Mouse (Mus musculus): Measurements from ENCODE around the gene Ilk. TPM values are rescaled to one million over a fixed set of nuclear protein-coding genes. Genes with fewer than 3 reads are reported as not detected.
"Not testable (repeated sequence)": the region's sequence is repeated elsewhere in the genome, so short reads cannot be mapped to it uniquely, and the experiment has no call there.

Gene Ilk
- polyA plus RNA-seq, 1 experiment from 2014 or later: 156 TPM

GRCm38 (mm10) chr7:105737648-105738047 is 1.3 kb downstream of the Ilk start:
- H3K4me3 ChIP-seq (ENCODE audit: inconsistent target): peak overlapping the region; percentile 99
- 56% methylated on average over 3 of the region's 3 CpGs for WGBS (ENCODE audit: missing documents)
- H3K79me2 ChIP-seq (ENCODE audit: inconsistent target): peaks cover 59% of the 10 kb centered on the region
- peak overlapping the region; percentile 90 for H3K27ac ChIP-seq
- peaks cover 42% of the 10 kb centered on the region for H3K36me3 ChIP-seq (ENCODE audit: inconsistent target)

- H3K27ac ChIP-seq: peak overlapping the region; percentile 90
- WGBS (ENCODE audit: missing documents): 48% methylated on average over 2 of the region's 2 CpGs
- peaks cover 35% of the 10 kb centered on the region for H3K36me3 ChIP-seq (ENCODE audit: inconsistent target)
- peaks cover 65% of the 10 kb centered on the region for H3K79me2 ChIP-seq (ENCODE audit: inconsistent target)
- H3K4me3 ChIP-seq (ENCODE audit: inconsistent target): peak overlapping the region; percentile 99; the same call in 1 of the 2 replicates
Observed at GRCm38 (mm10) chr7:105738286-105738685, 1.9 kb downstream of the Ilk start.

- peak overlapping the region; percentile 90 for H3K27ac ChIP-seq
- H3K36me3 ChIP-seq (ENCODE audit: inconsistent target): peaks cover 29% of the 10 kb centered on the region
- H3K4me3 ChIP-seq (ENCODE audit: inconsistent target): peak overlapping the region; percentile 99; the same call in 1 of the 2 replicates
- H3K79me2 ChIP-seq (ENCODE audit: inconsistent target): peaks cover 70% of the 10 kb centered on the region
- 7% methylated on average over 3 of the region's 3 CpGs for WGBS (ENCODE audit: missing documents)
Observed at GRCm38 (mm10) chr7:105738948-105739347, 2.6 kb downstream of the Ilk start.

GRCm38 (mm10) chr7:105740089-105740795 is 3.9 kb downstream of the Ilk start:
- peaks cover 24% of the 10 kb centered on the region for H3K36me3 ChIP-seq (ENCODE audit: inconsistent target)
- H3K79me2 ChIP-seq (ENCODE audit: inconsistent target): peaks cover 70% of the 10 kb centered on the region
- H3K27ac ChIP-seq: no peak overlapping the region
- no peak overlapping the region for H3K4me3 ChIP-seq (ENCODE audit: inconsistent target)
- WGBS (ENCODE audit: missing documents): 92% methylated on average over 13 of the region's 13 CpGs

- WGBS (ENCODE audit: missing documents): 93% methylated on average over 6 of the region's 6 CpGs
- Histone ChIP-seq H3K36me3 (ENCODE audit: inconsistent target) (peaks cover 24% of the 10 kb centered on the region), H3K4me3 (ENCODE audit: inconsistent target) (no peak overlapping the region), H3K27ac (no peak overlapping the region), H3K79me2 (ENCODE audit: inconsistent target) (peaks cover 65% of the 10 kb centered on the region)
Observed at GRCm38 (mm10) chr7:105740851-105741250, 4.5 kb downstream of the Ilk start.

- WGBS (ENCODE audit: missing documents): 93% methylated on average over 9 of the region's 9 CpGs
- Histone ChIP-seq H3K4me3 (ENCODE audit: inconsistent target) (no peak overlapping the region), H3K27ac (no peak overlapping the region), H3K36me3 (ENCODE audit: inconsistent target) (peaks cover 30% of the 10 kb centered on the region), H3K79me2 (ENCODE audit: inconsistent target) (peaks cover 58% of the 10 kb centered on the region)
Observed at GRCm38 (mm10) chr7:105741978-105742377, 5.6 kb downstream of the Ilk start.

- H3K79me2 ChIP-seq (ENCODE audit: inconsistent target): peaks cover 51% of the 10 kb centered on the region
- H3K27ac ChIP-seq; H3K4me3 ChIP-seq (ENCODE audit: inconsistent target): not testable (repeated sequence)
- H3K36me3 ChIP-seq (ENCODE audit: inconsistent target): peaks cover 37% of the 10 kb centered on the region
- WGBS (ENCODE audit: missing documents): 93% methylated on average over 6 of the region's 7 CpGs
Observed at GRCm38 (mm10) chr7:105742539-105743215, 6.3 kb downstream of the Ilk start.

- Histone ChIP-seq H3K4me3 (ENCODE audit: inconsistent target) (peak overlapping the region; percentile 63), H3K79me2 (ENCODE audit: inconsistent target) (peaks cover 44% of the 10 kb centered on the region), H3K36me3 (ENCODE audit: inconsistent target) (peaks cover 44% of the 10 kb centered on the region), H3K27ac (peak overlapping the region; percentile 25; the same call in 1 of the 2 replicates)
- 36% methylated on average over 19 of the region's 20 CpGs for WGBS (ENCODE audit: missing documents)
Observed at GRCm38 (mm10) chr7:105743246-105743925, 7.0 kb downstream of the Ilk start.

GRCm38 (mm10) chr7:105743926-105744590 is 7.7 kb downstream of the Ilk start, which contains the start of gene Taf10:
TSS of gene Taf10 (minus strand) at chr7:105744361.
- under 1% methylated on average over 49 of the region's 67 CpGs for WGBS (ENCODE audit: missing documents)
- Histone ChIP-seq H3K36me3 (ENCODE audit: inconsistent target) (peaks cover 51% of the 10 kb centered on the region), H3K79me2 (ENCODE audit: inconsistent target) (peaks cover 37% of the 10 kb centered on the region), H3K4me3 (ENCODE audit: inconsistent target) (peak within 1 kb of the TSS; percentile 63), H3K27ac (peak within 1 kb of the TSS; percentile 38)

GRCm38 (mm10) chr7:105747776-105748175 is 11.4 kb downstream of the Ilk start:
- 97% methylated on average over 2 of the region's 2 CpGs for WGBS (ENCODE audit: missing documents)
- Histone ChIP-seq H3K4me3 (ENCODE audit: inconsistent target) (no peak overlapping the region), H3K79me2 (ENCODE audit: inconsistent target) (peaks cover 38% of the 10 kb centered on the region), H3K27ac (no peak overlapping the region), H3K36me3 (ENCODE audit: inconsistent target) (peaks cover 37% of the 10 kb centered on the region; the same call in 1 of the 2 replicates)

GRCm38 (mm10) chr7:105751491-105752433 is 15.4 kb downstream of the Ilk start, which contains the start of gene Tpp1:
TSS of gene Tpp1 (minus strand) at chr7:105752235.
- 22% methylated on average over 20 of the region's 20 CpGs for WGBS (ENCODE audit: missing documents)
- Histone ChIP-seq H3K4me3 (ENCODE audit: inconsistent target) (peak within 1 kb of the TSS; percentile 98), H3K79me2 (ENCODE audit: inconsistent target) (peaks cover 27% of the 10 kb centered on the region), H3K36me3 (ENCODE audit: inconsistent target) (peaks cover 34% of the 10 kb centered on the region; the same call in 1 of the 2 replicates), H3K27ac (peak within 1 kb of the TSS; percentile 96)

- 96% methylated on average over 2 of the region's 2 CpGs for WGBS (ENCODE audit: missing documents)
Observed at GRCm38 (mm10) chr7:105752716-105753115, 16.3 kb downstream of the Ilk start.

GRCm38 (mm10) chr7:105753281-105753680 is 16.9 kb downstream of the Ilk start:
- Histone ChIP-seq H3K4me3 (ENCODE audit: inconsistent target) (no peak overlapping the region), H3K27ac (no peak overlapping the region), H3K36me3 (ENCODE audit: inconsistent target) (peaks cover 19% of the 10 kb centered on the region; the same call in 1 of the 2 replicates), H3K79me2 (ENCODE audit: inconsistent target) (peaks cover 27% of the 10 kb centered on the region)
- 93% methylated on average over 10 of the region's 10 CpGs for WGBS (ENCODE audit: missing documents)

More at GRCm38 (mm10) chr7:105752716-105753115, 16.3 kb downstream of the Ilk start:
- H3K27ac ChIP-seq: no peak overlapping the region
- H3K36me3 ChIP-seq (ENCODE audit: inconsistent target): peaks cover 24% of the 10 kb centered on the region; the same call in 1 of the 2 replicates
- H3K4me3 ChIP-seq (ENCODE audit: inconsistent target): no peak overlapping the region
- peaks cover 27% of the 10 kb centered on the region for H3K79me2 ChIP-seq (ENCODE audit: inconsistent target)
